14 mouse cellular contexts compared by ENCODE assay signal in the genomic region with DNA sequence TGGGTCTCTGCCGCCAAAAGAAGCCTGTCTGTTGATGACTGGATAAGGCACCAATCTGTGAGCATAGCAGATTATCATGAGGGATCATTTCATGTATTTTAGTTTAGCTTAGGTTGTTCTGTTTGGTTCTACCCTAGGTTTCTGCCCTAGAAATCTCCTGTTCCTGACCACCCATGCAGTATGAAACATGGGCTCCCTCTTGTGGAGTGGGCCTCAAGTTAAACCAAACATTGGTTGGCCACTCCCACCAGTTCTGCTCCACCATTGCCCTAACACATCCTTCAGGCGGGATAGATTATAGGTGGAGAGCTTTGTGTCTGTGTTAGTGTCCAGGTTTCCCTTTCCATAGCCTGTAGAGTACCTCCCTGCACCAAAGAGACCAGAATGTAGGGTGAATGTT. TPM values are rescaled to one million over a fixed set of nuclear protein-coding genes. Genes with fewer than 3 reads are reported as not detected.
DNase-seq lines count a peak whose midpoint lies in the region; ATAC-seq and TF ChIP-seq lines count a peak whose summit lies in the region.
"Had no signal": no experiment of that assay in that cellular context is flagged by ENCODE, and none has a peak within 500 bp of the region (broad histone marks: within the 10 kb centered on the region; RNA-seq: fewer than 3 reads in every experiment).

No protein-coding gene starts in this region.

- H3K9me3 ChIP-seq in heart, embryonic 10.5 days, result no peaks in the 10 kb centered on the region
- H3K9me3 ChIP-seq in MEL (replicated peaks; ENCODE audit: insufficient read depth, low read length), result no peaks in the 10 kb centered on the region
- H3K9me3 ChIP-seq in liver, embryonic 11.5 days (ENCODE audit: control insufficient read depth, low read length), result no peaks in the 10 kb centered on the region
- no peaks in the 10 kb centered on the region for H3K9me3 ChIP-seq in hindbrain, embryonic 11.5 days (ENCODE audit: control insufficient read depth, low read length)
- H3K9me3 ChIP-seq: liver, embryonic 15.5 days had no signal

- peak; percentile 14 to 50 for DNase-seq in heart, adult 18-20 months
- no peak for DNase-seq in heart, embryonic 10.5 days (ENCODE audit: low spot score)
- DNase-seq in layer of hippocampus, adult 9-11 months, result peak; percentile 18
- DNase-seq in layer of hippocampus, postnatal 14 days (ENCODE audit: low spot score in 2 of 2), result no peak
- DNase-seq in MEL (ENCODE audit: low read depth, low spot score), result no peak
- no peak for DNase-seq in liver, embryonic 11.5 days (ENCODE audit: low spot score)
- no peak for DNase-seq in cerebellum, postnatal 25 days
- DNase-seq in hindbrain, embryonic 11.5 days (ENCODE audit: low spot score), result no peak
- DNase-seq: kidney, adult 18-20 months had no signal

- no peak overlapping the region for H3K4me2 ChIP-seq in liver, embryonic 11.5 days
- no peak overlapping the region for H3K4me2 ChIP-seq in hindbrain, embryonic 11.5 days (replicated peaks; ENCODE audit: low read depth, low read length)
- H3K4me2 ChIP-seq: liver, embryonic 15.5 days had no signal

- H3K4me1 ChIP-seq in heart, embryonic 10.5 days, result no peaks in the 10 kb centered on the region
- H3K4me1 ChIP-seq in MEL (ENCODE audit: control insufficient read depth in 1 of 2, insufficient read depth in 2 of 2, low read length in 2 of 2), result no peaks in the 10 kb centered on the region
- H3K4me1 ChIP-seq in liver, embryonic 11.5 days (replicated peaks; ENCODE audit: control insufficient read depth, insufficient read depth, low read length), result no peaks in the 10 kb centered on the region
- no peaks in the 10 kb centered on the region for H3K4me1 ChIP-seq in hindbrain, embryonic 11.5 days (replicated peaks; ENCODE audit: control insufficient read depth, insufficient read depth, low read length)
- H3K4me1 ChIP-seq: liver, embryonic 15.5 days had no signal

- 80% methylated on average over 2 of the region's 2 CpGs for WGBS in heart, embryonic 10.5 days
- 77% methylated on average over 2 of the region's 2 CpGs for WGBS in liver, embryonic 11.5 days
- WGBS in hindbrain, embryonic 11.5 days, result 82% methylated on average over 2 of the region's 2 CpGs

- H3K9ac ChIP-seq in MEL (ENCODE audit: control insufficient read depth, low read depth, low read length, poor library complexity, severe bottlenecking), result no peak overlapping the region
- no peak overlapping the region for H3K9ac ChIP-seq in liver, embryonic 11.5 days (ENCODE audit: low read depth, low read length)
- H3K9ac ChIP-seq in hindbrain, embryonic 11.5 days (ENCODE audit: low read depth, low read length), result no peak overlapping the region
- H3K9ac ChIP-seq: liver, embryonic 15.5 days had no signal

- no peak overlapping the region for H3K27ac ChIP-seq in heart, embryonic 10.5 days
- H3K27ac ChIP-seq in MEL (ENCODE audit: control insufficient read depth, low read depth, low read length), result no peak overlapping the region
- no peak overlapping the region for H3K27ac ChIP-seq in liver, embryonic 11.5 days (ENCODE audit: low read depth, low read length)
- H3K27ac ChIP-seq in hindbrain, embryonic 11.5 days (ENCODE audit: low read depth, low read length), result no peak overlapping the region
- H3K27ac ChIP-seq: liver, embryonic 15.5 days had no signal

- 0 out of 2 replicates have a peak, but pooled peaks have one; percentile 31 for ATAC-seq in liver, embryonic 11.5 days (replicated peaks; ENCODE audit: low FRiP score)
- ATAC-seq in hindbrain, embryonic 11.5 days (ENCODE audit: low FRiP score), result no peak

- H3K4me3 ChIP-seq in heart, embryonic 10.5 days, result no peak overlapping the region
- H3K4me3 ChIP-seq in MEL (ENCODE audit: control insufficient read depth in 1 of 2, insufficient read depth in 1 of 2, low read depth in 2 of 2, low read length in 2 of 2), result no peak overlapping the region
- no peak overlapping the region for H3K4me3 ChIP-seq in liver, embryonic 11.5 days (ENCODE audit: low read depth, low read length)
- H3K4me3 ChIP-seq in hindbrain, embryonic 11.5 days (ENCODE audit: low read depth, low read length), result no peak overlapping the region
- H3K4me3 ChIP-seq: liver, embryonic 15.5 days; myocyte had no signal

- no peak for TF ChIP-seq EP300 in MEL (IDR thresholded peaks at IDR 0.05; ENCODE audit: low read depth in 1 of 2, low read length in 2 of 2)

- H3K27me3 ChIP-seq in heart, embryonic 10.5 days (ENCODE audit: insufficient read depth, poor library complexity, severe bottlenecking), result no peaks in the 10 kb centered on the region
- H3K27me3 ChIP-seq in MEL (ENCODE audit: control insufficient read depth in 1 of 2, insufficient read depth in 2 of 2, low read length in 2 of 2), result peaks cover 2% of the 10 kb centered on the region in 2 experiments
- no peaks in the 10 kb centered on the region for H3K27me3 ChIP-seq in liver, embryonic 11.5 days (replicated peaks; ENCODE audit: control insufficient read depth, insufficient read depth, low read length)
- H3K27me3 ChIP-seq in hindbrain, embryonic 11.5 days (ENCODE audit: control insufficient read depth, insufficient read depth, low read length), result no peaks in the 10 kb centered on the region
- H3K27me3 ChIP-seq: liver, embryonic 15.5 days had no signal

- TF ChIP-seq POLR2A in MEL (IDR thresholded peaks at IDR 0.05; ENCODE audit: control insufficient read depth in 1 of 2, insufficient read depth in 1 of 2, low read depth in 1 of 2, low read length in 2 of 2, poor library complexity in 1 of 2), result no peak

- peak; percentile 10 for TF ChIP-seq RAD21 in MEL (IDR thresholded peaks at IDR 0.05; ENCODE audit: low read depth, low read length)

- no peak for TF ChIP-seq CTCF in MEL (IDR thresholded peaks at IDR 0.05 in 2 of 3, conservative IDR thresholded peaks at IDR 0.05 in 1 of 3; ENCODE audit: control insufficient read depth in 1 of 3, insufficient read depth in 1 of 3, low read depth in 2 of 3, low read length in 3 of 3, poor library complexity in 1 of 3, severe bottlenecking in 1 of 3)

- no peaks in the 10 kb centered on the region for H3K36me3 ChIP-seq in heart, embryonic 10.5 days
- no peaks in the 10 kb centered on the region for H3K36me3 ChIP-seq in MEL (ENCODE audit: control insufficient read depth in 1 of 2, insufficient read depth in 2 of 2, low read length in 2 of 2)
- H3K36me3 ChIP-seq in liver, embryonic 11.5 days (ENCODE audit: control insufficient read depth, insufficient read depth, low read length), result no peaks in the 10 kb centered on the region
- H3K36me3 ChIP-seq in hindbrain, embryonic 11.5 days (ENCODE audit: control insufficient read depth, insufficient read depth, low read length), result no peaks in the 10 kb centered on the region
- H3K36me3 ChIP-seq: liver, embryonic 15.5 days had no signal

- no peaks in the 10 kb centered on the region for H3K79me2 ChIP-seq in MEL (ENCODE audit: control insufficient read depth, insufficient read depth, low read length, poor library complexity)

TF ChIP-seq in MEL, 35 proteins besides CTCF, POLR2A, EP300 and RAD21:
- TF ChIP-seq KAT2A (conservative IDR thresholded peaks at IDR 0.05; ENCODE audit: low read depth, low read length), result no peak

RNA-seq across cellular contexts. Expression of a gene that starts 6.7 kb away (rescaled TPM):
- total RNA-seq in heart, adult 18-20 months (2021), result 1 to 10 TPM; 1.6 to 1.7 TPM
- 2.8 and 6.0 TPM in 2 replicates for polyA plus RNA-seq in heart, embryonic 10.5 days (2016; fragmentation: Nextera tagmentation; extraction: Ambion mirVana)
- 10 to 100 TPM in 1 of 2 experiments, 1 to 10 TPM in 1; 5.9 to 12.9 TPM for total RNA-seq in layer of hippocampus, postnatal 14 days (2021)
- not detected in 2 replicates for total RNA-seq in MEL (2012; rRNA removed)
- polyA plus RNA-seq in MEL (2012; ENCODE audit: insufficient read depth in 1 of 2, insufficient read length in 2 of 2, low read depth in 1 of 2, low replicate concordance in 2 of 2, missing spikeins in 1 of 2), result not detected
- 0.14 and 0.29 TPM in 2 replicates for polyA plus RNA-seq in liver, embryonic 11.5 days (2014; fragmentation: Nextera tagmentation; extraction: Ambion mirVana)
- not detected in 2 replicates for polyA plus RNA-seq in hindbrain, embryonic 11.5 days (2014; fragmentation: Nextera tagmentation; extraction: Ambion mirVana)
- total RNA-seq: adrenal gland, adult 18-20 months had no signal
- polyA plus RNA-seq: C2C12; liver, embryonic 15.5 days; myocyte; small intestine, adult 2 months had no signal

Comparison
In these comparisons a context has a peak if more than half of its experiments do, and no peak if none do; other contexts are left out.
1. DNase-seq: peak in heart, adult 18-20 months (2 of 2) and layer of hippocampus, adult 9-11 months (single experiment); none in heart, embryonic 10.5 days (single experiment), layer of hippocampus, postnatal 14 days (0 of 2), MEL (single experiment), liver, embryonic 11.5 days (single experiment), cerebellum, postnatal 25 days (0 of 2) and hindbrain, embryonic 11.5 days (single experiment).